Mouse (Mus musculus) central nervous system, embryonic 11.5 days (tissue): Measurements from ENCODE around the gene Naa30. TPM values are rescaled to one million over a fixed set of nuclear protein-coding genes. Genes with fewer than 3 reads are reported as not detected.

ENCODE experiments used
- polyA plus RNA-seq: library from polyadenylated mRNA; depleted of rRNA; stranded (reverse); fragments of >200 nt; gene quantifications from 2 replicates; pipeline ENCODE4 v1.2.3, GENCODE M21; 2012; rRNA removed

The Naa30 gene
- polyA plus RNA-seq: 21.9 and 26.1 TPM in 2 replicates

GRCm38 (mm10) chr14:49171867-49172581, at the start of gene Naa30:
Gene Naa30, plus strand, starts transcription at chr14:49172226.

Other genes starting within 250 kb of the Naa30 start
- 14.0 and 25.0 TPM in 2 replicates for gene Ap5m1, start 106.1 kb upstream of the Naa30 start, polyA plus RNA-seq
- gene Exoc5, start 105.6 kb upstream of the Naa30 start, polyA plus RNA-seq: 42.6 and 55.6 TPM in 2 replicates
- 0.18 and 0.27 TPM in 2 replicates for gene ccdc198, start 73.2 kb downstream of the Naa30 start, polyA plus RNA-seq